ENCODE assay signal across 8 mouse cellular contexts in the genomic region with DNA sequence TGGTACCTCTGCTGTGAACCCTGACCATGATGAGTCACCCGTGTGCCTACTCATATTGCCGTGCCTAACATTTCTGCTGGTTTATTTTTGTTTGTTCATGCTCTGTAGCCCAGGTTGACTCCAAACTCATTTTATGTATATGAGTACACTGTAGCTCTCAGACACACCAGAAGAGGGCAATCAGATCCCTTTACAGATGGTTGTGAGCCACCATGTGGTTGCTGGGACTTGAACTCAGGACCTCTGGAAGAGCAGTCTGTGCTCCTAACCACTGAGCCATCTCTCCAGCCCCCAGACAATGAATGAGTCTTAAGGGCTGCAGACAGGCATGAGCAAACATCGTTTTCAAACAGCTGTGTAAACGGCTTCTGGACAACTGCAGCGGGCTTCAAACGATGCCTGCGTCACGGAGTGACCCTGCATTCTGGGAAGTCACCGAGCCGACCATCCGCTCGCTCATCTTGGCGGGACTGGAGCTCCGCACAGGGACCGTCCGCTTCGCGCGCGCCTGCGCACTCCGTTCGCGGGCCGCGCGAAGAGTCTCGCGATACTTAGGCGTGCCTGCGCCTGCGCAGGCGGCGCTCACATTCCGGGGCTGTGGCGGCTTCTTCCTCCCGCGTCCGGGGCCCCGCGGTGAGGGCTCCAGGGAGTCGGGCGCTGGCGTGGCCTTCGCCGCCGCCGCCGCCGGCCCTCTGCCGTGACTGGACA. TPM values are rescaled to one million over a fixed set of nuclear protein-coding genes. Genes with fewer than 3 reads are reported as not detected.
A peak's percentile ranks its signal among the peaks of the same experiment; 100 is the strongest.
DNase-seq lines count a peak whose midpoint lies in the region; ATAC-seq and TF ChIP-seq lines count a peak whose summit lies in the region.

Gene B230219D22Rik (plus strand): TSS at position 590 of the 708 bp plus-strand sequence.

- peaks cover 2 to 18% of the 10 kb centered on the region in 2 experiments for H3K36me3 ChIP-seq in CH12.LX (replicated peaks in 1 of 2; ENCODE audit: control insufficient read depth in 1 of 2, insufficient read depth in 1 of 2, low read length in 1 of 2)
- no peaks in the 10 kb centered on the region for H3K36me3 ChIP-seq in forebrain, embryonic 12.5 days (replicated peaks)
- no peaks in the 10 kb centered on the region for H3K36me3 ChIP-seq in heart, postnatal 0 days (replicated peaks; ENCODE audit: control insufficient read depth, insufficient read depth, low read length)
- no peaks in the 10 kb centered on the region for H3K36me3 ChIP-seq in liver, embryonic 16.5 days (ENCODE audit: control insufficient read depth, insufficient read depth)
- no peaks in the 10 kb centered on the region; the same call in 1 of the 2 replicates for H3K36me3 ChIP-seq in neural tube, embryonic 13.5 days
- no peaks in the 10 kb centered on the region for H3K36me3 ChIP-seq in testis, adult 2 months (ENCODE audit: control insufficient read depth, insufficient read depth, low read length)

- H3K27ac ChIP-seq in CH12.LX (ENCODE audit: insufficient read depth, low read depth) = peak within 1 kb of the TSS; percentile 73
- H3K27ac ChIP-seq in forebrain, embryonic 12.5 days = peak within 1 kb of the TSS; percentile 99
- H3K27ac ChIP-seq in heart, postnatal 0 days (ENCODE audit: low read depth) = peak within 1 kb of the TSS; percentile 98
- peak within 1 kb of the TSS; percentile 98 for H3K27ac ChIP-seq in liver, embryonic 16.5 days (ENCODE audit: low read length)
- peak within 1 kb of the TSS; percentile 99 for H3K27ac ChIP-seq in neural tube, embryonic 13.5 days (replicated peaks)
- peak within 1 kb of the TSS; percentile 90 for H3K27ac ChIP-seq in testis, adult 2 months (ENCODE audit: control insufficient read depth, insufficient read depth, low read depth, low read length)

- no peaks in the 10 kb centered on the region for H3K27me3 ChIP-seq in CH12.LX (replicated peaks)
- H3K27me3 ChIP-seq in forebrain, embryonic 12.5 days = no peaks in the 10 kb centered on the region
- H3K27me3 ChIP-seq in heart, postnatal 0 days (ENCODE audit: control insufficient read depth, insufficient read depth, low read length) = no peaks in the 10 kb centered on the region
- no peaks in the 10 kb centered on the region for H3K27me3 ChIP-seq in liver, embryonic 16.5 days (ENCODE audit: control insufficient read depth, insufficient read depth, low read depth, low read length)
- H3K27me3 ChIP-seq in neural tube, embryonic 13.5 days = no peaks in the 10 kb centered on the region
- H3K27me3 ChIP-seq in testis, adult 2 months (ENCODE audit: control insufficient read depth, insufficient read depth, low read length) = no peaks in the 10 kb centered on the region

- H3K4me3 ChIP-seq in CH12.LX (replicated peaks in 1 of 3; ENCODE audit: low read depth in 2 of 3, low read length in 2 of 3, poor library complexity in 1 of 3) = peak within 1 kb of the TSS; percentile 70 to 91 (median 79)
- H3K4me3 ChIP-seq in forebrain, embryonic 12.5 days (replicated peaks) = peak within 1 kb of the TSS; percentile 99
- peak within 1 kb of the TSS; percentile 97 for H3K4me3 ChIP-seq in heart, postnatal 0 days (ENCODE audit: low read depth, low read length)
- peak within 1 kb of the TSS; percentile 98 for H3K4me3 ChIP-seq in liver, embryonic 16.5 days (ENCODE audit: low read depth, low read length)
- H3K4me3 ChIP-seq in neural tube, embryonic 13.5 days = peak within 1 kb of the TSS; percentile 96
- H3K4me3 ChIP-seq in testis, adult 2 months (ENCODE audit: control insufficient read depth, low read depth, low read length) = peak within 1 kb of the TSS; percentile 94

- H3K4me1 ChIP-seq in CH12.LX (ENCODE audit: control insufficient read depth in 1 of 2, insufficient read depth in 2 of 2) = peaks cover 3 to 30% of the 10 kb centered on the region in 2 experiments; a peak in 3 of 4 replicates
- H3K4me1 ChIP-seq in forebrain, embryonic 12.5 days = peaks cover 31% of the 10 kb centered on the region
- H3K4me1 ChIP-seq in heart, postnatal 0 days (ENCODE audit: control insufficient read depth, insufficient read depth) = peaks cover 22% of the 10 kb centered on the region
- H3K4me1 ChIP-seq in liver, embryonic 16.5 days (ENCODE audit: control insufficient read depth, low read depth, low read length) = peaks cover 25% of the 10 kb centered on the region
- peaks cover 36% of the 10 kb centered on the region for H3K4me1 ChIP-seq in neural tube, embryonic 13.5 days (replicated peaks)
- peaks cover 4% of the 10 kb centered on the region; the same call in 1 of the 2 replicates for H3K4me1 ChIP-seq in testis, adult 2 months (ENCODE audit: control insufficient read depth, insufficient read depth, low read length)

- H3K9ac ChIP-seq in CH12.LX (ENCODE audit: insufficient read depth, low read depth) = peak within 1 kb of the TSS; percentile 100
- peak within 1 kb of the TSS; percentile 100 for H3K9ac ChIP-seq in forebrain, embryonic 12.5 days
- peak within 1 kb of the TSS; percentile 99 for H3K9ac ChIP-seq in heart, postnatal 0 days (replicated peaks; ENCODE audit: low read depth, low read length)
- peak within 1 kb of the TSS; percentile 100 for H3K9ac ChIP-seq in liver, embryonic 16.5 days (ENCODE audit: low read depth, low read length)
- H3K9ac ChIP-seq in neural tube, embryonic 13.5 days = peak within 1 kb of the TSS; percentile 100

- 3% methylated on average over 51 of the region's 51 CpGs for WGBS in forebrain, embryonic 12.5 days
- 2% methylated on average over 49 of the region's 51 CpGs for WGBS in heart, postnatal 0 days
- WGBS in liver, embryonic 16.5 days (ENCODE audit: insufficient replicate concordance) = under 1% methylated on average over 50 of the region's 51 CpGs
- WGBS in neural tube, embryonic 13.5 days = 3% methylated on average over 49 of the region's 51 CpGs

- TF ChIP-seq POLR2A in CH12.LX (IDR thresholded peaks at IDR 0.05; ENCODE audit: low read depth, low read length) = peak; percentile 96
- peak; percentile 94 for TF ChIP-seq POLR2A in testis, adult 2 months (IDR thresholded peaks at IDR 0.05; ENCODE audit: control insufficient read depth, low read depth, low read length)

- TF ChIP-seq EP300 in CH12.LX (IDR thresholded peaks at IDR 0.05; ENCODE audit: low read length) = no peak
- TF ChIP-seq EP300 in heart, postnatal 0 days (IDR thresholded peaks at IDR 0.05; ENCODE audit: low read depth) = peak; percentile 83

- no peaks in the 10 kb centered on the region for H3K9me3 ChIP-seq in CH12.LX (replicated peaks; ENCODE audit: low read length)
- no peaks in the 10 kb centered on the region for H3K9me3 ChIP-seq in forebrain, embryonic 12.5 days
- no peaks in the 10 kb centered on the region for H3K9me3 ChIP-seq in heart, postnatal 0 days (replicated peaks; ENCODE audit: control insufficient read depth, low read length)
- no peaks in the 10 kb centered on the region for H3K9me3 ChIP-seq in liver, embryonic 16.5 days (replicated peaks; ENCODE audit: control insufficient read depth, low read length)
- H3K9me3 ChIP-seq in neural tube, embryonic 13.5 days = no peaks in the 10 kb centered on the region

- H3K4me2 ChIP-seq in CH12.LX (ENCODE audit: insufficient read depth, low read depth, poor library complexity, severe bottlenecking) = peak within 1 kb of the TSS; percentile 99
- H3K4me2 ChIP-seq in forebrain, embryonic 12.5 days = peak within 1 kb of the TSS; percentile 63
- peak within 1 kb of the TSS; percentile 67 for H3K4me2 ChIP-seq in heart, postnatal 0 days (ENCODE audit: low read depth, low read length)
- peak within 1 kb of the TSS; percentile 90 for H3K4me2 ChIP-seq in liver, embryonic 16.5 days (ENCODE audit: low read depth, low read length)
- H3K4me2 ChIP-seq in neural tube, embryonic 13.5 days = peak within 1 kb of the TSS; percentile 72

- peak; percentile 90 for DNase-seq in CH12.LX (ENCODE audit: extremely low read depth)
- DNase-seq in c-Kit-positive CD71-positive TER-119-negative erythroid progenitor cells, embryonic 14.5 days (ENCODE audit: low read depth) = peak; percentile 82
- peak; percentile 93 for DNase-seq in heart, postnatal 0 days (ENCODE audit: low spot score)
- peak; percentile 93 to 96 for DNase-seq in kidney, postnatal 4 days

- peak; percentile 98 for ATAC-seq in forebrain, embryonic 12.5 days (ENCODE audit: low FRiP score)
- peak; percentile 98 for ATAC-seq in heart, postnatal 0 days (ENCODE audit: insufficient read depth, low read depth)
- peak; percentile 98 for ATAC-seq in liver, embryonic 16.5 days (ENCODE audit: low read depth)
- peak; percentile 97 for ATAC-seq in neural tube, embryonic 13.5 days (ENCODE audit: low read depth)

- TF ChIP-seq CTCF in CH12.LX (conservative IDR thresholded peaks at IDR 0.05 in 1 of 2, IDR thresholded peaks at IDR 0.05 in 1 of 2; ENCODE audit: low read depth in 2 of 2, low read length in 2 of 2) = peak in 1 of 2 experiments; percentile 41; a peak in 2 of 4 replicates
- no peak; the same call in 1 of the 2 replicates for TF ChIP-seq CTCF in heart, postnatal 0 days (IDR thresholded peaks at IDR 0.05; ENCODE audit: low read depth)
- no peak for TF ChIP-seq CTCF in testis, adult 2 months (IDR thresholded peaks at IDR 0.05; ENCODE audit: control insufficient read depth, insufficient read depth, insufficient replicate concordance, low read depth, low read length)

- peaks cover 45% of the 10 kb centered on the region for H3K79me2 ChIP-seq in CH12.LX (replicated peaks; ENCODE audit: control insufficient read depth, extremely low read depth, insufficient read depth, poor library complexity, severe bottlenecking)

- in situ Hi-C loops in CH12.LX (cut with MboI; ENCODE audit: low pct_ligation_motif_present, low pct_unique_long_range_greater_than_20kb, low sequenced_read_pairs) = no loop called here

- no peak; the same call in none of the 2 replicates for TF ChIP-seq RAD21 in CH12.LX (IDR thresholded peaks at IDR 0.05; ENCODE audit: low read depth, low read length)

- dilution Hi-C loops in CH12.LX (cut with MboI; ENCODE audit: extremely low pct_ligation_motif_present, extremely low pct_unique_long_range_greater_than_20kb, low sequenced_read_pairs) = no loop called here

TF ChIP-seq in CH12.LX, 34 proteins besides CTCF, POLR2A, EP300 and RAD21 (continues in another document):
- TF ChIP-seq RCOR1 (conservative IDR thresholded peaks at IDR 0.05; ENCODE audit: low read depth, low read length) (peak; percentile 37; the same call in 1 of the 2 replicates), MAFK (IDR thresholded peaks at IDR 0.05; ENCODE audit: insufficient replicate concordance, low read length) (no peak), GABPA (IDR thresholded peaks at IDR 0.05; ENCODE audit: insufficient replicate concordance, low read depth, low read length) (no peak)

RNA-seq across cellular contexts. Expression of gene B230219D22Rik, which starts in this region (rescaled TPM):
- 22.1 and 23.2 TPM in 2 replicates for total RNA-seq in CH12.LX (2012; rRNA removed)
- total RNA-seq in CH12.LX (2014; rRNA removed) = 35.0 and 36.1 TPM in 2 replicates
- 25.0 and 25.7 TPM in 2 replicates for polyA plus RNA-seq in CH12.LX (2012; ENCODE audit: insufficient read length, low read depth)
- 68.7 and 71.2 TPM in 2 replicates for polyA plus RNA-seq in forebrain, embryonic 12.5 days (2016; fragmentation: Nextera tagmentation; extraction: Ambion mirVana)
- 95.1 and 118 TPM in 2 replicates for total RNA-seq in heart, postnatal 0 days (2014; rRNA removed; ENCODE audit: low replicate concordance)
- polyA plus RNA-seq in heart, postnatal 0 days (2015; fragmentation: Nextera tagmentation; extraction: Ambion mirVana) = 34.8 and 36.0 TPM in 2 replicates
- 10.8 and 11.2 TPM in 2 replicates for polyA plus RNA-seq in liver, embryonic 16.5 days (2015; fragmentation: Nextera tagmentation; extraction: Ambion mirVana)
- 69.7 and 73.4 TPM in 2 replicates for polyA plus RNA-seq in neural tube, embryonic 13.5 days (2015; fragmentation: Nextera tagmentation; extraction: Ambion mirVana)
- 6.1 and 7.6 TPM in 2 replicates for polyA plus RNA-seq in testis, adult 2 months (2012; rRNA removed)

Comparison
In these comparisons a context has a peak if more than half of its experiments do, and no peak if none do; other contexts are left out.
1. Peak in every context shown above with its lines: DNase-seq, ATAC-seq, H3K4me3 ChIP-seq and H3K27ac ChIP-seq.